Mouse (Mus musculus) lung, embryonic 16.5 days (tissue): ENCODE results near the gene Taf15. TPM values are rescaled to one million over a fixed set of nuclear protein-coding genes. Genes with fewer than 3 reads are reported as not detected.

Source experiments
- ATAC-seq: fragments of 200-750 bp; cut with Nextera tagmentation; 2 replicates; pipeline ENCODE4 v1.8.0; 2017; ENCODE audit warnings: low read depth, mild to moderate bottlenecking, moderate library complexity
- H3K27ac ChIP-seq: fragments of 300-500 bp; sonication (generic); 2 replicates; pipeline ENCODE4 v1.5.1; 2014; ENCODE audit warnings: mild to moderate bottlenecking, control low read depth, low read length
- H3K27me3 ChIP-seq: fragments of 300-500 bp; sonication (generic); 2 replicates; pipeline ENCODE4 v1.6.1; 2014; ENCODE audit warnings: low read depth, low read length, mixed read lengths; ENCODE audit not compliant: control insufficient read depth, insufficient read depth
- H3K36me3 ChIP-seq: fragments of 300-500 bp; sonication (generic); 2 replicates; pipeline ENCODE4 v1.6.1; 2014; ENCODE audit warnings: low read length; ENCODE audit not compliant: control insufficient read depth, insufficient read depth
- H3K4me1 ChIP-seq: fragments of 300-500 bp; sonication (generic); replicated peaks from 2 replicates; pipeline ENCODE4 v1.6.1; 2014; ENCODE audit warnings: low read length, mixed read lengths; ENCODE audit not compliant: control insufficient read depth, insufficient read depth
- H3K4me2 ChIP-seq: fragments of 300-500 bp; sonication (generic); 2 replicates; pipeline ENCODE4 v1.6.1; 2014; ENCODE audit warnings: low read depth, low read length, control low read depth
- H3K4me3 ChIP-seq: fragments of 300-500 bp; sonication (generic); 2 replicates; pipeline ENCODE4 v1.5.1; 2014; ENCODE audit warnings: mild to moderate bottlenecking, low read length, control low read depth
- H3K9ac ChIP-seq: fragments of 300-500 bp; sonication (generic); 2 replicates; pipeline ENCODE4 v1.6.1; 2014; ENCODE audit warnings: low read length, control low read depth
- H3K9me3 ChIP-seq: fragments of 300-500 bp; sonication (generic); 2 replicates; pipeline ENCODE4 v1.6.1; 2016; ENCODE audit warnings: low read length; ENCODE audit not compliant: control insufficient read depth
- WGBS: fragments of 180-500 bp; shearing (Covaris S2); extraction: QIAGEN DNeasy Blood & Tissue Kit; methylation state at CpG from one replicate; pipeline ENCODE4 v1.1.7; 2014; 5-methylcytosine and 5-hydroxymethylcytosine counted together
- polyA plus RNA-seq: library from polyadenylated mRNA; unstranded; fragments of >200 nt; fragmentation: Nextera tagmentation; extraction: Ambion mirVana; gene quantifications from 2 replicates; pipeline ENCODE4 v1.2.1, GENCODE M21; 2015

Gene Taf15
- polyA plus RNA-seq, 1 experiment from 2014 or later: 13.9 TPM

- H3K4me1 ChIP-seq: no peaks in the 10 kb centered on the region
- no peak for ATAC-seq
- H3K27me3 ChIP-seq: no peaks in the 10 kb centered on the region
- 76% methylated on average over 3 of the region's 3 CpGs for WGBS
- H3K9me3 ChIP-seq: no peaks in the 10 kb centered on the region
- H3K4me3 ChIP-seq: no peak within 1 kb of the TSS
- H3K36me3 ChIP-seq: no peaks in the 10 kb centered on the region
- H3K9ac ChIP-seq: no peak within 1 kb of the TSS
- no peak within 1 kb of the TSS for H3K27ac ChIP-seq
- no peak within 1 kb of the TSS for H3K4me2 ChIP-seq
Measured at GRCm38 (mm10) chr11:83522075-83522474, 49.2 kb downstream of the Taf15 start, which contains the start of gene Heatr9. Gene Heatr9, minus strand, starts transcription at chr11:83522175.

DNA sequence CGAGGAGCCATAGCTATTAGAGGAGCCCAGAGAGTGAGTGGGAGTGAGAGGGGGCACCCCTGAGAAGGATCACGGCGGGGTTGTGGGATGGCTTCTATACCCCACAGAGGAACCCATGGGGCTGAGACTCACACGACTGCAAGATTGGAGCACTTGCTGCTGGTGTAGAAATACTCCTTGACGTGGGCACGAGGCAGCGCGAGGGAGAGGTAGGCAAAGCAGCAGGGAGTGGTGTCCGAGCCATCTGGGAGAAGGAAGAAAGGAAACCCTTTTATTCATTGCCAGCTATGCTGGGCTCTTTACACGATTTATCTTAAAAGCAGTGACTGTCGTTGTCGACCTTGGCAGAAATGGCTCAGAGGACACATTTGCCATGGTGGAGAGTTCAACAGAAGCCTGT, 56.1 kb downstream of the Taf15 start:
- ATAC-seq: no peak
- no peak overlapping the region for H3K4me3 ChIP-seq
- H3K27ac ChIP-seq: no peak overlapping the region
- H3K27me3 ChIP-seq: no peaks in the 10 kb centered on the region
- peaks cover under 1% of the 10 kb centered on the region; the same call in 1 of the 2 replicates for H3K4me1 ChIP-seq
- H3K4me2 ChIP-seq: no peak overlapping the region
- no peak overlapping the region for H3K9ac ChIP-seq
- no peaks in the 10 kb centered on the region for H3K36me3 ChIP-seq
- WGBS: 68% methylated on average over 12 of the region's 12 CpGs
- no peaks in the 10 kb centered on the region for H3K9me3 ChIP-seq

DNA sequence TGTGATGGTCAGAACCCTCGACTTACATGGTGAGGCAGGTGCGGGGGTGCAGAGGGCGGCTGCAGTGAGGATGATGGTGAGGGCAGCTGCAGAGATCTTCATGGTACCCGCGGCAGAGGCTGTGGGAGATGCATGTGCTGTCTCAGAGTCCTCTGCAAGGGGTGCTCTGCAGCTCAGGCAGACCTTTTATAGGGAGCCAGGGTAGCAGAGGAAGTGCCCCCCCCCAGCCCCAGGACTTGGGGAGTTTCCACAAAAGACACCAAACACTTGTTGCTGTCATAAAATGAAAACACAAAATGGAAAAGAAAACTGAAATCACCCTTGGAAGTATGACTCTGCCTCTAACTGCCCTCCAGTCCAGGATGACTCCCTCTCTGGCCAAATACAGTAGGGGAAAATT, 57.5 kb downstream of the Taf15 start, which contains the start of gene Ccl5:
Gene Ccl5, minus strand, starts transcription at position 159 of the 400 bp plus-strand sequence.
- Histone ChIP-seq H3K4me1 (peaks cover 9% of the 10 kb centered on the region), H3K27ac (no peak within 1 kb of the TSS), H3K9ac (no peak within 1 kb of the TSS), H3K4me3 (no peak within 1 kb of the TSS), H3K4me2 (no peak within 1 kb of the TSS), H3K27me3 (no peaks in the 10 kb centered on the region), H3K9me3 (no peaks in the 10 kb centered on the region), H3K36me3 (no peaks in the 10 kb centered on the region)
- WGBS: 86% methylated on average over 5 of the region's 5 CpGs
- no peak for ATAC-seq

GRCm38 (mm10) chr11:83533192-83533591, 60.3 kb downstream of the Taf15 start:
- WGBS: 84% methylated on average over 1 of the region's 1 CpGs
- Histone ChIP-seq H3K4me3 (no peak overlapping the region), H3K27ac (no peak overlapping the region), H3K36me3 (no peaks in the 10 kb centered on the region), H3K9me3 (no peaks in the 10 kb centered on the region), H3K4me2 (no peak overlapping the region), H3K9ac (no peak overlapping the region), H3K4me1 (peaks cover 9% of the 10 kb centered on the region), H3K27me3 (no peaks in the 10 kb centered on the region)
- ATAC-seq: no peak

DNA sequence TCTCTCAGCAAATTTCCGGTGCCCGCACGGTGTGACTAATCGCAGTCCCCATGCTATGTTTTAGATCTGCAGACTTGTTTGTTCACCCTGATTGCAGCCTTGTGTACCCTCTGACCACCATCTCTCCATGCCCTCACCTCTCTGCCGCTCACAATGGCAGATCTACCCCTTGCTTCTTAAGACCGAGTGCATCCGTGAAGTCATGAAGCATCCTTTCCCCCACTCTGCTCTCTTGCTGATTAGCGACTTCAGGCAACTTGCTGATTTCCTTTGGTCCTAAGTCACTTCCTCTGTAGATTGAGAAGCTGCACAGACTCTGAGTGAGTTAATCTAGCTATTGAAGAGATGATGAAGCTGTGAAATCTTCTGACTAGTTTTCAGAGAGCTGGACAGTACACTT, 61.3 kb downstream of the Taf15 start:
- peak overlapping the region; percentile 20; the same call in 1 of the 2 replicates for H3K4me3 ChIP-seq

GRCm38 (mm10) chr11:83534609-83535423, 61.9 kb downstream of the Taf15 start:
- 22% methylated on average over 13 of the region's 13 CpGs for WGBS
- H3K27ac ChIP-seq: no peak overlapping the region
- H3K9ac ChIP-seq: no peak overlapping the region
- no peaks in the 10 kb centered on the region for H3K27me3 ChIP-seq
- peak overlapping the region; percentile 37 for H3K4me2 ChIP-seq
- no peaks in the 10 kb centered on the region for H3K9me3 ChIP-seq
- no peaks in the 10 kb centered on the region for H3K36me3 ChIP-seq
- peak; percentile 91 for ATAC-seq
- H3K4me3 ChIP-seq: peak overlapping the region; percentile 20
- peaks cover 9% of the 10 kb centered on the region for H3K4me1 ChIP-seq

More for the DNA sequence above, 61.3 kb downstream of the Taf15 start:
- no peaks in the 10 kb centered on the region for H3K9me3 ChIP-seq
- no peaks in the 10 kb centered on the region for H3K27me3 ChIP-seq
- no peak overlapping the region for H3K27ac ChIP-seq
- H3K4me1 ChIP-seq: peaks cover 9% of the 10 kb centered on the region
- ATAC-seq: no peak
- H3K4me2 ChIP-seq: peak overlapping the region; percentile 37
- H3K9ac ChIP-seq: no peak overlapping the region
- 80% methylated on average over 8 of the region's 8 CpGs for WGBS
- H3K36me3 ChIP-seq: no peaks in the 10 kb centered on the region

DNA sequence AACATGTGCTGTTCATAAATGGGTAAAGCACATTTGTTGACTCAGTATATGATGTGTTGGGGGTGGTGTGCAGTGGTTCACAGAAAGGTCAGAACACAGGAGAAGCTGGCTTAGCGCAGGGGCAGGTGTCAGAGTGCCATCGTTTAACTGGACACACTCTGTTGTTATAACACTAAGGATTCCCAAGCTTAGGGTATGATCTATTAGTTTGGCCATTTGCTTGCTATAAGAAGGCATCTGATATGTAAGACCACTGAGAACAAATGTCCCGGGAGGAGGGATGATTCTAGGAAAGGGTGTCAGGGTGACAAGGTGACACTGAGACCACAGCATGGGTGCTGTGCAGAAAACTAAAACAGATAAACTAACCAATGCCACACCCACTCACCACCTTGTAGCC, 63.9 kb downstream of the Taf15 start:
- Histone ChIP-seq H3K4me2 (no peak overlapping the region), H3K36me3 (no peaks in the 10 kb centered on the region), H3K27ac (no peak overlapping the region), H3K27me3 (no peaks in the 10 kb centered on the region), H3K9ac (no peak overlapping the region), H3K4me3 (no peak overlapping the region), H3K4me1 (peaks cover 9% of the 10 kb centered on the region), H3K9me3 (no peaks in the 10 kb centered on the region)
- 55% methylated on average over 3 of the region's 3 CpGs for WGBS
- no peak for ATAC-seq

- H3K27ac ChIP-seq: no peak overlapping the region
- no peaks in the 10 kb centered on the region for H3K9me3 ChIP-seq
- H3K9ac ChIP-seq: no peak overlapping the region
- 65% methylated on average over 3 of the region's 3 CpGs for WGBS
- H3K4me1 ChIP-seq: peaks cover 9% of the 10 kb centered on the region
- H3K27me3 ChIP-seq: no peaks in the 10 kb centered on the region
- no peaks in the 10 kb centered on the region for H3K36me3 ChIP-seq
- no peak overlapping the region for H3K4me3 ChIP-seq
- H3K4me2 ChIP-seq: no peak overlapping the region
- no peak for ATAC-seq
Measured at GRCm38 (mm10) chr11:83538705-83539314, 65.9 kb downstream of the Taf15 start.

GRCm38 (mm10) chr11:83540931-83541330, 68.0 kb downstream of the Taf15 start:
- 75% methylated on average over 2 of the region's 2 CpGs for WGBS
- H3K9ac ChIP-seq: no peak overlapping the region
- no peak overlapping the region for H3K27ac ChIP-seq
- H3K9me3 ChIP-seq: no peaks in the 10 kb centered on the region
- ATAC-seq: no peak
- H3K4me1 ChIP-seq: no peaks in the 10 kb centered on the region
- no peak overlapping the region for H3K4me3 ChIP-seq
- H3K36me3 ChIP-seq: no peaks in the 10 kb centered on the region
- H3K4me2 ChIP-seq: no peak overlapping the region
- no peaks in the 10 kb centered on the region for H3K27me3 ChIP-seq
